Mouse (Mus musculus) adrenal gland, postnatal 10 days (tissue): ENCODE results near the gene Rbmxl1. TPM values are rescaled to one million over a fixed set of nuclear protein-coding genes. Genes with fewer than 3 reads are reported as not detected.
A peak's percentile ranks its signal among the peaks of the same experiment; 100 is the strongest.
"Not testable (repeated sequence)": the region's sequence is repeated elsewhere in the genome, so short reads cannot be mapped to it uniquely, and the experiment has no call there.

Source experiments
- DNase-seq: peaks from one replicate; pipeline ENCODE4 v3.0.0; 2021; ENCODE audit warnings: mixed read lengths
- total RNA-seq, 2 experiments: library from RNA; stranded (reverse); gene quantifications; 2 replicates each; pipeline ENCODE4 v1.2.3; 2021

Rbmxl1 gene
- total RNA-seq, 2 experiments from 2014 or later = 51.1 to 51.4 TPM

DNA sequence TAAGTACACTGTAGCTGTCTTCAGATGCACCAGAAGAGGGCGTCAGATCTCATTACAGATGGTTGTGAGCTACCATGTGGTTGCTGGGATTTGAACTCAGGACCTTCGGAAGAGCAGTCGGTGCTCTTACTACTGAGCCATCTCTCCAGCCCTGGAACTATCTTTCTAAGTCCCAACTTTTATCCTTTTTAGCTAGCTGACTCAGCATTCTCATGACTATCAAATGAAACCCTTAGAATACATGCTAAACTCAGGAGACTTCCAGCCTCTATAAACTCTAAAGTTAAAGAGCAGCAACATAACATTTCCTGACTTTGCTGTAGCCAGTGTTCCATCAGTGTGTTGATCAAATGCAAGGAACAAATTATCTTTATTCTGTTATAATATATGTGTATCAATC, 12.4 kb downstream of the Rbmxl1 start:
- not testable (repeated sequence) for DNase-seq

DNA sequence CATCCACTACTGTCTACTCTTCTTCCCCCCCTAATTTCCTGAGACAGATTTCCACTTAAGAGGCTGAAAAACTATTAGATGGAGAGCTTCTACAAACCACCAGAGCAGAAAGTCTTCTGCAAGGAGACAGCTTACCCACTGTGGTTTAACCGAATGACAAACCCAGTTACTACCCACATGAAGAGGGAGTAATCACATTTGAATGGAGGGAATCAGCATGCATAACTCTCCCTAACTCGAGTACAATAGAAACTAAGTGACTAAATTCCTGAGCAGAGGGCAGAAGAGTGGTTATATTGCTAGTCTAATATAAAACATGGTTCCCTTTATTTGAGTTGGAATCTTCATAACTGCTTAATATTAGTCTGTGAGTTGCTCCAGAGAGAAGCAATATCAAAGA, 15.7 kb downstream of the Rbmxl1 start:
- DNase-seq = no peak

DNA sequence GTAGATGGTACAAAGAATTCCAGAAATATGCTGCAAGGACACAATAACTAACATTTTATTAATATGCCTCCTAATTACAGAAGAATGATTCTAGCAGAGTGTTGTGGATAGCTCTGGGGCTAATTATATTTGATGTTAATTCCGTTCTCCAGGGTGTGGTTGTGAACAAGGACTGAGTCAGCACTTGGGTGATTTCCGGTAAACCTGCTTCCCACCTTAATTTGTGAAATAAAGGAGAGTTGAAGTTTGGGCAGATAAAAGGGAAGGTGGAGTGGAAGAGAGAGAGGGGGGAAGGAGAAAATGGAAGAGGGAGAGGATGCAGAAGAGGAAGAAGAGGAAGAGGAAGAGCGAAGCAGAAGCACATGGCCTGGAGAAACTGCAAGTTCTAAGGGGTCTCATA, 19.0 kb downstream of the Rbmxl1 start:
- no peak for DNase-seq

DNA sequence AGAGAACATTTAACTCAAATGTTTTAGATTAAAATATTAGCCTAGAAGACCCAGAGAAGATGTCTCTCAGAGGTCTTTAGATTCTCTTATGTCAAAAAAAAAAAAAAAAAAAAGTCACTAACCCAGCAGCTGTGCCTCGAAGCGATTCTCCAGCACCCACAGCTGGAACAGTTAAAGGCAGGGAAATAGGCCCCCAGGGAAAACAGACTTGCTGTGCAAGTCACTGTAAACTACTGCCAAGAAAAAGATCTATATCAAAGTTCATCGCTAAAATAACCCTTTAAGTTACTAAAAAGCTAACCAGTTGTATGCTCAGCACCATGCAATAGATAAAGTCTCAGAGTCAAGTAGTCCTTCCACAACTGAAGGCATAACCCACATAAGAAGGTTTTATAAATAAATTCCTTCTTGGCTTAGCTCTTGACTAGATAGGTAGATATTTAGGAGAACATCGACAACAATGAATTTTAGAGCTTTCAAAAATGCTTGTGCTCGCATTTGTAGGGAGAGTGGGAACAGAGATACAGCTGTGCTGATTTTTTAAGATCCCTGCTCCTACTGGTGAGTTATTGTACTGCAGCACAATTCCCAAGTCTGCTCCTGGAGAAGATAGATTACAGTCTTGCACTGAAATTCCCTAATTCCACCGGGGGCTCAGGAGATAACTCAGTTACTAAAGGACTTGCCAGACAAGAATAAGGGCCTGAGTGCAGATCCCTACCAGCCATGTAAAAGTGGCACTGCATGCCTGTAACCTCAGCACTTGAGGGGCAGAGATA, 31.5 kb downstream of the Rbmxl1 start:
- DNase-seq = peak; percentile 13

DNA sequence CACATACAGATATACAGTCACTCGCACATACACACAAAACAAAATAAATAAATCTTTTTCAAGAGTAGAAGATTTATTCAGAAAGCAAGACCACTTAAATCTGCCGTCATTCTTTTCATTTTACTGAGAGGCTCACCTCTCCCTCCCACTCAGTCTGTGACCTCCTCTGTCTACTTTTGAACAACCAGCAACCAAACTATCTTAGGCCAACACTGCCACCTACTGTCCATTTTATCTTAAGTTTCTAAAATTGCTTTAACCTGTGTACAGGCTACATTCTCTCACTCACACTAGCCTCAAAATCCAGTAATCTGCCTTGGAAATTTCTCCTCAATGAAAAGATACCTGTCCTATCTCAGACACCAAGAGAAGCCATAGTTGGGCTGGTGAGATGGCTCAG, 40.8 kb downstream of the Rbmxl1 start:
- DNase-seq = no peak

DNA sequence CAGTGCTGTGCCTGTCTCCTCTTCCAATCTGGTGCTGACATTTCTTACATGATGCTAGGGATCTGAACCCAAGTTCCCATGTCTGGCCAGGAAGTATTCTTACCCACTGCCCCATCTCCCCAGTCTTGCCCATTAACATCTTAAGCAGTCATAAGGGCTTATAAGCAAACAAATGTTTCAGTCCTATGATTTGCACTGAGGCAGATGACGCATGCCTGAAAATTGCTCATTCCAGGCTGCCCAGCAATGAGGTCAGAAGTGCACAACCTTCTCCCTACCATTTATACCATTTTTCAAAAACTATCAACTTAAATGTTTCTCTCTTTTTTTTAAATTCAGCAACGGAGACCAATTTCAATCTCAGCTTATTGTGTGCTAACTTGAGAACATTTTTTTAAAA, 44.8 kb downstream of the Rbmxl1 start:
- no peak for DNase-seq

DNA sequence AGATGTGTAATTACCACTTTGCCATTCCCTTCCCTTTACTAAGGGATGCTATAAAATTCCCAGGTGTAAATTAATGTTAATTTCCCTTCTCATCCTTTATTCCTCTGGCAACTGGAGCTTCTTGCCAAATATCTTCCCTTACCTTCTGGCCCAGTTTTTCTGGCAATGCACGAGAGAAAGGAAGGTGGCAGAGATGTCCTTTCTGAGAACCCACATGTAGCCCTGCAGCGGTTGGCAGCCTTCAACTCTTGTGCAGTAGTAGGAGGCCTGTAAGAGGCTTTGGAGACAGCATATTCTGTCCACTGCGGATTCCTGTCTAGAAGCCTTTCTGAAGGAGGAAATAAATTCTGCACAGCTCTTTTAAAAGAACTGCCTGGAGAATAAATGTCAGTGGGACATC, 52.3 kb downstream of the Rbmxl1 start:
- no peak for DNase-seq

Other genes starting within 250 kb of the Rbmxl1 start
- gene Pou4f2, start 72.3 kb downstream of the Rbmxl1 start, total RNA-seq = not detected
- 10 to 100 TPM; 15.8 to 16.0 TPM for gene Slc10a7, start 448 bp upstream of the Rbmxl1 start, total RNA-seq